Mouse (Mus musculus): ENCODE measurements around the gene Zgpat. TPM values are rescaled to one million over a fixed set of nuclear protein-coding genes. Genes with fewer than 3 reads are reported as not detected.

Gene Zgpat
- total and polyA plus RNA-seq, 3 experiments: 19.3 to 23.9 (median 20.9) TPM

DNA sequence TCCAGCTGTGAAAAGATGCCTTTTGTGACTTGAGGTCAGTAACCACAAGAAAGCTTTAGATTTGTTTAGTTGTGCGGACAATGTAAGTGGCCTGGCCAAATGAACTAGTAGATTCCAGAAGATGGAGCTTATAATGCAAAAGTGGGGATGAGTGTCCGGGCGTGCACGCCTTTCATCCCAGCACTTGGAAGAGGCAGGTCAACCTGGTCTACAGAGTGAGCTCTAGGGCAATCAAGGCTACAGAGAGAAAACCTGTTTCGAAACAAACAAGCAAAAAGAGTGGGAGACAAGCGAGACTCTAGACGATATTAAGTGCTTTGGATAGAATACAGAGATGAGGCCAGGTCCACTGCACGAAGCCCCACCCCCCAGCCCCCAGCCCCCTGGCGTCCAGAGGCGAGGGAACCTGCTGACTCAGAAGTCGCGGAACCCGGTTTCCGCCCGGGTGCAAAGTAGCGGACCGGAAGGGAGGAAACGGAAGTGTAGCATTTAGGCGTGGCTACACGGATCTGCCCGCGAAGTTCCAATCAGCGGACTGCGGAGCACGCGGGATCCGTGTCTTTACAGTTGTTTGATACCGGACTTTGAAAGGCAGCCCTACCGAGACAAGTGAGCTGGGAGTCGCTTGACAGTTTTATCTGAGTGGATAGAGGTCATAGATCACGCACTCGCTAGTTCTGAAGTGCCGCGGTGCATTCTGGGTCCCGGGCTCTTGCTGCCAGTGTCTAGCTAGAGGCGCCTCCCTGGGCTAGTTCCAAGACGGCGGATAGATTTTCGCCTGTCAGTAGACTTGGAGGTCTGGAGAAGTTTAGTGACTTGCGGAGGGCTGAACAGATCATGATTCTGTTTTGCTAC is 45.3 kb upstream of the Zgpat start, which contains the start of gene Rtel1:
Rtel1 (plus strand) TSS at position 492 of the 855 bp plus-strand sequence.
- Histone ChIP-seq H3K9ac (ENCODE audit: insufficient read depth, low read depth) (peak within 1 kb of the TSS; percentile 72), H3K27me3 (replicated peaks) (peaks cover 21% of the 10 kb centered on the region), H3K36me3 (replicated peaks in 1 of 2; ENCODE audit: control insufficient read depth in 1 of 2, insufficient read depth in 1 of 2, low read length in 1 of 2) (peaks cover 24 to 35% of the 10 kb centered on the region in 2 experiments), H3K27ac (ENCODE audit: insufficient read depth, low read depth) (peak within 1 kb of the TSS; percentile 63; the same call in 1 of the 2 replicates), H3K9me3 (replicated peaks; ENCODE audit: low read length) (no peaks in the 10 kb centered on the region), H3K4me1 (ENCODE audit: control insufficient read depth in 1 of 2, insufficient read depth in 2 of 2) (peaks cover 8 to 20% of the 10 kb centered on the region in 2 experiments), H3K79me2 (replicated peaks; ENCODE audit: control insufficient read depth, extremely low read depth, insufficient read depth, poor library complexity, severe bottlenecking) (peaks cover 14% of the 10 kb centered on the region), H3K4me2 (ENCODE audit: insufficient read depth, low read depth, poor library complexity, severe bottlenecking) (peak within 1 kb of the TSS; percentile 92), H3K4me3 (replicated peaks in 1 of 3; ENCODE audit: low read depth in 2 of 3, low read length in 2 of 3, poor library complexity in 1 of 3) (peak within 1 kb of the TSS; percentile 64 to 79 (median 73))
- TF ChIP-seq USF1 (IDR thresholded peaks at IDR 0.05; ENCODE audit: low read depth, low read length): no peak
- peak; percentile 78 for TF ChIP-seq MAZ (IDR thresholded peaks at IDR 0.05; ENCODE audit: low read depth, low read length)
- no peak for TF ChIP-seq RCOR1 (conservative IDR thresholded peaks at IDR 0.05; ENCODE audit: low read depth, low read length)
- TF ChIP-seq MXI1 (IDR thresholded peaks at IDR 0.05; ENCODE audit: low read depth, low read length): peak; percentile 99
- 0 out of 2 replicates have a peak, but pooled peaks have one; percentile 42 for TF ChIP-seq TCF12 (IDR thresholded peaks at IDR 0.05; ENCODE audit: low read depth, low read length)
- peak; percentile 87 for TF ChIP-seq HCFC1 (IDR thresholded peaks at IDR 0.05; ENCODE audit: low read depth, low read length)
- peak; percentile 91 for TF ChIP-seq POLR2A (IDR thresholded peaks at IDR 0.05; ENCODE audit: low read depth, low read length)
- TF ChIP-seq POLR2AphosphoS2 (IDR thresholded peaks at IDR 0.05; ENCODE audit: low read depth, low read length): peak; percentile 66; the same call in 1 of the 2 replicates
- no peak for TF ChIP-seq ZC3H11A (IDR thresholded peaks at IDR 0.05; ENCODE audit: low read depth, low read length)
- peak; percentile 93 for TF ChIP-seq MYC (IDR thresholded peaks at IDR 0.05; ENCODE audit: low read depth, low read length)
- TF ChIP-seq BHLHE40 (IDR thresholded peaks at IDR 0.05; ENCODE audit: low read depth, low read length): no peak
- TF ChIP-seq PAX5 (IDR thresholded peaks at IDR 0.05; ENCODE audit: low read length): no peak
- no peak for TF ChIP-seq SMC3 (IDR thresholded peaks at IDR 0.05; ENCODE audit: low read depth, low read length)
- TF ChIP-seq ETS1 (conservative IDR thresholded peaks at IDR 0.05; ENCODE audit: low read depth, low read length): no peak
- TF ChIP-seq CTCF (conservative IDR thresholded peaks at IDR 0.05 in 1 of 2, IDR thresholded peaks at IDR 0.05 in 1 of 2; ENCODE audit: low read depth in 2 of 2, low read length in 2 of 2): no peak
- TF ChIP-seq EP300 (IDR thresholded peaks at IDR 0.05; ENCODE audit: low read length): no peak
- no peak for TF ChIP-seq UBTF (IDR thresholded peaks at IDR 0.05; ENCODE audit: low read depth, low read length)
- 0 out of 2 replicates have a peak, but pooled peaks have one; percentile 89 for TF ChIP-seq E2F4 (IDR thresholded peaks at IDR 0.05; ENCODE audit: insufficient replicate concordance, low read depth, low read length)
- peak; percentile 85 for TF ChIP-seq MAX (IDR thresholded peaks at IDR 0.05; ENCODE audit: low read length)
- TF ChIP-seq USF2 (conservative IDR thresholded peaks at IDR 0.05; ENCODE audit: low read depth, low read length): no peak
- TF ChIP-seq IRF4 (IDR thresholded peaks at IDR 0.05; ENCODE audit: low read depth, low read length): peak; percentile 48; the same call in 1 of the 2 replicates
- TF ChIP-seq MAFK (IDR thresholded peaks at IDR 0.05; ENCODE audit: insufficient replicate concordance, low read length): peak; percentile 93
- peak; percentile 96 for TF ChIP-seq SIN3A (IDR thresholded peaks at IDR 0.05; ENCODE audit: low read length)
- TF ChIP-seq TBP (conservative IDR thresholded peaks at IDR 0.05; ENCODE audit: low read depth, low read length): peak; percentile 58
- no peak; the same call in 1 of the 2 replicates for TF ChIP-seq ZMIZ1 (IDR thresholded peaks at IDR 0.05; ENCODE audit: low read depth, low read length)
- TF ChIP-seq NELFE (IDR thresholded peaks at IDR 0.05; ENCODE audit: low read depth, low read length): peak; percentile 81
- peak; percentile 84 for TF ChIP-seq ELF1 (IDR thresholded peaks at IDR 0.05; ENCODE audit: low read depth, low read length)
- peak; percentile 79; the same call in 1 of the 2 replicates for TF ChIP-seq KAT2A (IDR thresholded peaks at IDR 0.05; ENCODE audit: insufficient replicate concordance, low read length)
- TF ChIP-seq GABPA (IDR thresholded peaks at IDR 0.05; ENCODE audit: insufficient replicate concordance, low read depth, low read length): no peak; the same call in 1 of the 2 replicates
- DNase-seq (ENCODE audit: extremely low read depth): peak; percentile 90
- dilution Hi-C loops (cut with MboI; ENCODE audit: extremely low pct_ligation_motif_present, extremely low pct_unique_long_range_greater_than_20kb, low sequenced_read_pairs) (no loop called here), in situ Hi-C loops (cut with MboI; ENCODE audit: low pct_ligation_motif_present, low pct_unique_long_range_greater_than_20kb, low sequenced_read_pairs) (loop anchor here (10.0 kb wide), 1 partner anchor 135 kb away; the partner anchor contains the start of gene Ppdpf)

Data from CH12.LX (cell line).